Mouse (Mus musculus): ENCODE measurements around the gene Cdc42ep4.

Gene Cdc42ep4

GRCm38 (mm10) chr11:113683957-113684706 is 67.5 kb downstream of the Cdc42ep4 start, which contains the start of the genes Fam104a and D11Wsu47e:
Gene Fam104a (minus strand): TSS chr11:113684155.
Gene D11Wsu47e (plus strand): TSS chr11:113684412.
- peak; percentile 95 to 96 for DNase-seq (ENCODE audit: low spot score in 2 of 2)

GRCm38 (mm10) chr11:113683627-113683956 is 68.1 kb downstream of the Cdc42ep4 start:
- DNase-seq (ENCODE audit: low spot score in 2 of 2) = no peak

- peak in 1 of 2 experiments; percentile 28 for DNase-seq (ENCODE audit: low spot score in 2 of 2)
These were observed 68.6 kb downstream of the Cdc42ep4 start for GRCm38 (mm10) chr11:113682897-113683626.

GRCm38 (mm10) chr11:113681979-113682378 is 69.7 kb downstream of the Cdc42ep4 start:
- DNase-seq (ENCODE audit: low spot score in 2 of 2) = no peak

- DNase-seq (ENCODE audit: low spot score in 2 of 2) = no peak
These were observed 70.7 kb downstream of the Cdc42ep4 start for GRCm38 (mm10) chr11:113680954-113681353.

- no peak for DNase-seq (ENCODE audit: low spot score in 2 of 2)
These were observed 73.3 kb downstream of the Cdc42ep4 start for GRCm38 (mm10) chr11:113678373-113678772.

GRCm38 (mm10) chr11:113677378-113677777 is 74.3 kb downstream of the Cdc42ep4 start:
- no peak for DNase-seq (ENCODE audit: low spot score in 2 of 2)
